Mouse (Mus musculus): ENCODE measurements around the gene Chst8. TPM values are rescaled to one million over a fixed set of nuclear protein-coding genes. Genes with fewer than 3 reads are reported as not detected.

The Chst8 gene
- polyA plus RNA-seq, 1 experiment from 2014 or later: 0.75 TPM

GRCm38 (mm10) chr7:34739371-34739770 lies 73.1 kb downstream of the Chst8 start:
- Histone ChIP-seq H3K4me1 (ENCODE audit: control insufficient read depth, insufficient read depth, low read length) (no peaks in the 10 kb centered on the region), H3K36me3 (ENCODE audit: control insufficient read depth, insufficient read depth) (no peaks in the 10 kb centered on the region), H3K9ac (ENCODE audit: low read length) (no peak overlapping the region), H3K27me3 (ENCODE audit: control insufficient read depth, insufficient read depth, low read length) (no peaks in the 10 kb centered on the region; the same call in 1 of the 2 replicates), H3K27ac (ENCODE audit: low read length) (no peak overlapping the region), H3K9me3 (replicated peaks; ENCODE audit: control insufficient read depth, low read length) (no peaks in the 10 kb centered on the region), H3K4me2 (ENCODE audit: low read depth, low read length) (no peak overlapping the region), H3K4me3 (ENCODE audit: low read length) (no peak overlapping the region)
- ATAC-seq (replicated peaks; ENCODE audit: extremely low read depth, insufficient read depth, low FRiP score): no peak
- WGBS: 95% methylated on average over 8 of the region's 8 CpGs

GRCm38 (mm10) chr7:34737206-34737605 lies 75.3 kb downstream of the Chst8 start:
- no peak for ATAC-seq (replicated peaks; ENCODE audit: extremely low read depth, insufficient read depth, low FRiP score)
- H3K27me3 ChIP-seq (ENCODE audit: control insufficient read depth, insufficient read depth, low read length): no peaks in the 10 kb centered on the region; the same call in 1 of the 2 replicates
- no peaks in the 10 kb centered on the region for H3K4me1 ChIP-seq (ENCODE audit: control insufficient read depth, insufficient read depth, low read length)
- no peak overlapping the region for H3K4me3 ChIP-seq (ENCODE audit: low read length)
- no peak overlapping the region for H3K9ac ChIP-seq (ENCODE audit: low read length)
- H3K36me3 ChIP-seq (ENCODE audit: control insufficient read depth, insufficient read depth): no peaks in the 10 kb centered on the region
- H3K9me3 ChIP-seq (replicated peaks; ENCODE audit: control insufficient read depth, low read length): no peaks in the 10 kb centered on the region
- H3K4me2 ChIP-seq (ENCODE audit: low read depth, low read length): no peak overlapping the region
- 80% methylated on average over 6 of the region's 6 CpGs for WGBS
- no peak overlapping the region for H3K27ac ChIP-seq (ENCODE audit: low read length)

- WGBS: 79% methylated on average over 6 of the region's 6 CpGs
- Histone ChIP-seq H3K4me2 (ENCODE audit: low read depth, low read length) (no peak overlapping the region), H3K36me3 (ENCODE audit: control insufficient read depth, insufficient read depth) (no peaks in the 10 kb centered on the region), H3K27me3 (ENCODE audit: control insufficient read depth, insufficient read depth, low read length) (no peaks in the 10 kb centered on the region), H3K9me3 (replicated peaks; ENCODE audit: control insufficient read depth, low read length) (no peaks in the 10 kb centered on the region), H3K4me1 (ENCODE audit: control insufficient read depth, insufficient read depth, low read length) (no peaks in the 10 kb centered on the region), H3K4me3 (ENCODE audit: low read length) (no peak overlapping the region), H3K9ac (ENCODE audit: low read length) (no peak overlapping the region), H3K27ac (ENCODE audit: low read length) (no peak overlapping the region)
- ATAC-seq (replicated peaks; ENCODE audit: extremely low read depth, insufficient read depth, low FRiP score): no peak
These were observed 78.2 kb downstream of the Chst8 start for GRCm38 (mm10) chr7:34734348-34734747.

GRCm38 (mm10) chr7:34728931-34729330 lies 83.6 kb downstream of the Chst8 start:
- Histone ChIP-seq H3K27ac (ENCODE audit: low read length) (no peak overlapping the region), H3K4me3 (ENCODE audit: low read length) (no peak overlapping the region), H3K9me3 (replicated peaks; ENCODE audit: control insufficient read depth, low read length) (0 out of 2 replicates have a peak, but pooled peaks cover 2% of the 10 kb centered on the region), H3K4me2 (ENCODE audit: low read depth, low read length) (no peak overlapping the region), H3K9ac (ENCODE audit: low read length) (no peak overlapping the region), H3K36me3 (ENCODE audit: control insufficient read depth, insufficient read depth) (no peaks in the 10 kb centered on the region), H3K4me1 (ENCODE audit: control insufficient read depth, insufficient read depth, low read length) (no peaks in the 10 kb centered on the region), H3K27me3 (ENCODE audit: control insufficient read depth, insufficient read depth, low read length) (no peaks in the 10 kb centered on the region)
- WGBS: 43% methylated on average over 6 of the region's 6 CpGs
- ATAC-seq (replicated peaks; ENCODE audit: extremely low read depth, insufficient read depth, low FRiP score): no peak

GRCm38 (mm10) chr7:34725206-34725605 lies 87.3 kb downstream of the Chst8 start:
- Histone ChIP-seq H3K9me3 (replicated peaks; ENCODE audit: control insufficient read depth, low read length) (0 out of 2 replicates have a peak, but pooled peaks cover 2% of the 10 kb centered on the region), H3K36me3 (ENCODE audit: control insufficient read depth, insufficient read depth) (no peaks in the 10 kb centered on the region), H3K27ac (ENCODE audit: low read length) (no peak overlapping the region), H3K27me3 (ENCODE audit: control insufficient read depth, insufficient read depth, low read length) (no peaks in the 10 kb centered on the region), H3K9ac (ENCODE audit: low read length) (no peak overlapping the region), H3K4me1 (ENCODE audit: control insufficient read depth, insufficient read depth, low read length) (peaks cover 13% of the 10 kb centered on the region), H3K4me2 (ENCODE audit: low read depth, low read length) (no peak overlapping the region), H3K4me3 (ENCODE audit: low read length) (no peak overlapping the region)
- ATAC-seq (replicated peaks; ENCODE audit: extremely low read depth, insufficient read depth, low FRiP score): no peak
- 69% methylated on average over 4 of the region's 4 CpGs for WGBS

GRCm38 (mm10) chr7:34722551-34723230 lies 89.8 kb downstream of the Chst8 start:
- Histone ChIP-seq H3K27me3 (ENCODE audit: control insufficient read depth, insufficient read depth, low read length) (no peaks in the 10 kb centered on the region; the same call in 1 of the 2 replicates), H3K4me2 (ENCODE audit: low read depth, low read length) (no peak overlapping the region), H3K9me3 (replicated peaks; ENCODE audit: control insufficient read depth, low read length) (0 out of 2 replicates have a peak, but pooled peaks cover 2% of the 10 kb centered on the region), H3K36me3 (ENCODE audit: control insufficient read depth, insufficient read depth) (no peaks in the 10 kb centered on the region), H3K4me1 (ENCODE audit: control insufficient read depth, insufficient read depth, low read length) (peaks cover 16% of the 10 kb centered on the region), H3K27ac (ENCODE audit: low read length) (no peak overlapping the region), H3K4me3 (ENCODE audit: low read length) (no peak overlapping the region), H3K9ac (ENCODE audit: low read length) (no peak overlapping the region)
- ATAC-seq (replicated peaks; ENCODE audit: extremely low read depth, insufficient read depth, low FRiP score): no peak
- 49% methylated on average over 11 of the region's 11 CpGs for WGBS

GRCm38 (mm10) chr7:34722151-34722550 lies 90.4 kb downstream of the Chst8 start:
- no peak overlapping the region for H3K9ac ChIP-seq (ENCODE audit: low read length)
- 0 out of 2 replicates have a peak, but pooled peaks cover 2% of the 10 kb centered on the region for H3K9me3 ChIP-seq (replicated peaks; ENCODE audit: control insufficient read depth, low read length)
- ATAC-seq (replicated peaks; ENCODE audit: extremely low read depth, insufficient read depth, low FRiP score): no peak
- H3K36me3 ChIP-seq (ENCODE audit: control insufficient read depth, insufficient read depth): no peaks in the 10 kb centered on the region
- peak overlapping the region; percentile 21 for H3K27ac ChIP-seq (ENCODE audit: low read length)
- no peak overlapping the region for H3K4me3 ChIP-seq (ENCODE audit: low read length)
- H3K27me3 ChIP-seq (ENCODE audit: control insufficient read depth, insufficient read depth, low read length): no peaks in the 10 kb centered on the region; the same call in 1 of the 2 replicates
- 25% methylated on average over 8 of the region's 8 CpGs for WGBS
- peaks cover 16% of the 10 kb centered on the region for H3K4me1 ChIP-seq (ENCODE audit: control insufficient read depth, insufficient read depth, low read length)
- H3K4me2 ChIP-seq (ENCODE audit: low read depth, low read length): no peak overlapping the region

GRCm38 (mm10) chr7:34721650-34722048 lies 90.9 kb downstream of the Chst8 start:
- Histone ChIP-seq H3K27me3 (ENCODE audit: control insufficient read depth, insufficient read depth, low read length) (peaks cover 5% of the 10 kb centered on the region; the same call in 1 of the 2 replicates), H3K36me3 (ENCODE audit: control insufficient read depth, insufficient read depth) (no peaks in the 10 kb centered on the region), H3K4me3 (ENCODE audit: low read length) (no peak overlapping the region), H3K4me1 (ENCODE audit: control insufficient read depth, insufficient read depth, low read length) (peaks cover 16% of the 10 kb centered on the region), H3K9ac (ENCODE audit: low read length) (no peak overlapping the region), H3K4me2 (ENCODE audit: low read depth, low read length) (no peak overlapping the region), H3K9me3 (replicated peaks; ENCODE audit: control insufficient read depth, low read length) (no peaks in the 10 kb centered on the region), H3K27ac (ENCODE audit: low read length) (peak overlapping the region; percentile 21)
- WGBS: 7% methylated on average over 5 of the region's 5 CpGs
- ATAC-seq (replicated peaks; ENCODE audit: extremely low read depth, insufficient read depth, low FRiP score): peak; percentile 71

- Histone ChIP-seq H3K36me3 (ENCODE audit: control insufficient read depth, insufficient read depth) (no peaks in the 10 kb centered on the region), H3K9me3 (replicated peaks; ENCODE audit: control insufficient read depth, low read length) (no peaks in the 10 kb centered on the region), H3K4me1 (ENCODE audit: control insufficient read depth, insufficient read depth, low read length) (peaks cover 16% of the 10 kb centered on the region), H3K27me3 (ENCODE audit: control insufficient read depth, insufficient read depth, low read length) (peaks cover 5% of the 10 kb centered on the region; the same call in 1 of the 2 replicates), H3K9ac (ENCODE audit: low read length) (no peak overlapping the region), H3K4me2 (ENCODE audit: low read depth, low read length) (no peak overlapping the region), H3K4me3 (ENCODE audit: low read length) (no peak overlapping the region), H3K27ac (ENCODE audit: low read length) (no peak overlapping the region)
- 54% methylated on average over 5 of the region's 5 CpGs for WGBS
- ATAC-seq (replicated peaks; ENCODE audit: extremely low read depth, insufficient read depth, low FRiP score): no peak
These were observed 91.4 kb downstream of the Chst8 start for GRCm38 (mm10) chr7:34720882-34721649.

Data from heart, embryonic 16.5 days (tissue).